Mouse (Mus musculus) midbrain, embryonic 11.5 days (tissue): ENCODE results near the gene Nfe2l2. TPM values are rescaled to one million over a fixed set of nuclear protein-coding genes. Genes with fewer than 3 reads are reported as not detected.
"Not testable (repeated sequence)": the region's sequence is repeated elsewhere in the genome, so short reads cannot be mapped to it uniquely, and the experiment has no call there.

Experiments
- ATAC-seq: fragments of 200-750 bp; cut with Nextera tagmentation; 2 replicates; pipeline ENCODE4 v1.8.0; 2017; ENCODE audit warnings: moderate TSS enrichment, moderate library complexity; ENCODE audit not compliant: low FRiP score
- DNase-seq: peaks from one replicate; pipeline ENCODE4 v3.0.0; 2015; ENCODE audit warnings: low spot score; ENCODE audit errors: missing footprints
- H3K27ac ChIP-seq: fragments of 300-500 bp; sonication (generic); 2 replicates; pipeline ENCODE4 v1.5.1; 2014; ENCODE audit warnings: low read depth, low read length
- H3K27me3 ChIP-seq: fragments of 300-500 bp; sonication (generic); 2 replicates; pipeline ENCODE4 v1.6.1; 2014; ENCODE audit warnings: mild to moderate bottlenecking, low read length, moderate library complexity, mixed read lengths; ENCODE audit not compliant: control insufficient read depth, insufficient read depth
- H3K36me3 ChIP-seq: fragments of 300-500 bp; sonication (generic); 2 replicates; pipeline ENCODE4 v1.6.1; 2014; ENCODE audit warnings: mild to moderate bottlenecking, low read length, moderate library complexity, mixed read lengths; ENCODE audit not compliant: control insufficient read depth, insufficient read depth
- H3K4me1 ChIP-seq: fragments of 300-500 bp; sonication (generic); 2 replicates; pipeline ENCODE4 v1.6.1; 2014; ENCODE audit warnings: low read length; ENCODE audit not compliant: control insufficient read depth, insufficient read depth
- H3K4me2 ChIP-seq: fragments of 300-500 bp; sonication (generic); 2 replicates; pipeline ENCODE4 v1.6.1; 2014; ENCODE audit warnings: mild to moderate bottlenecking, moderate library complexity
- H3K4me3 ChIP-seq: fragments of 300-500 bp; sonication (generic); 2 replicates; pipeline ENCODE4 v1.5.1; 2014; ENCODE audit warnings: low read depth, low read length
- H3K9ac ChIP-seq: fragments of 300-500 bp; sonication (generic); 2 replicates; pipeline ENCODE4 v1.6.1; 2014; ENCODE audit warnings: low read length
- H3K9me3 ChIP-seq: fragments of 300-500 bp; sonication (generic); 2 replicates; pipeline ENCODE4 v1.6.1; 2016; ENCODE audit warnings: low read length; ENCODE audit not compliant: control insufficient read depth
- WGBS: fragments of 180-500 bp; shearing (Covaris S2); extraction: QIAGEN DNeasy Blood & Tissue Kit; methylation state at CpG from one replicate; pipeline ENCODE4 v1.1.7; 2014; 5-methylcytosine and 5-hydroxymethylcytosine counted together
- polyA plus RNA-seq: library from polyadenylated mRNA; unstranded; fragments of >200 nt; fragmentation: Nextera tagmentation; extraction: Ambion mirVana; gene quantifications from 2 replicates; pipeline ENCODE4 v1.2.1, GENCODE M21; 2014

The Nfe2l2 gene
- polyA plus RNA-seq, 1 experiment from 2014 or later: 27.0 TPM

DNA sequence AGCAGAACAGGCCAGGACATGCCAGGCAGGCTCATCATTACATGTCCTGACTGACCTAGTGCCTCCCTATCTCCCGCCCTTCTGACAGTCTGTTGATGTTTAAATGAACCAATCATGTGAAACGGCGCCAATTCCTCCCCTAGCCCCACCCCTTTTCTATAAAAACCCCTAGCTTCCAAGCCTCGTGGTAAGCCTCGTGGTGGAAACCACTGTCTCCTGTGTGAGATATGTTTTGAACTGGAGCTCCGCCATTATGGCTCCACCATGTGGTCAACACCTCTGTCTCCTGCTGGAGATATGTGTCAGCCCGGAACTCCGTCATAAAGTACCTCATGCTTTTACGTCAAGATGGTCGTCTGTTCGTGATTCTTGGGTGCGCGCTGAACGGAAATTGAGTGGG, 70.0 kb downstream of the Nfe2l2 start:
- not testable (repeated sequence) for ATAC-seq, H3K36me3 ChIP-seq, H3K4me1 ChIP-seq, H3K27me3 ChIP-seq, H3K4me3 ChIP-seq, H3K4me2 ChIP-seq, H3K9me3 ChIP-seq, H3K27ac ChIP-seq, DNase-seq, H3K9ac ChIP-seq
- 94% methylated on average over 14 of the region's 14 CpGs for WGBS

DNA sequence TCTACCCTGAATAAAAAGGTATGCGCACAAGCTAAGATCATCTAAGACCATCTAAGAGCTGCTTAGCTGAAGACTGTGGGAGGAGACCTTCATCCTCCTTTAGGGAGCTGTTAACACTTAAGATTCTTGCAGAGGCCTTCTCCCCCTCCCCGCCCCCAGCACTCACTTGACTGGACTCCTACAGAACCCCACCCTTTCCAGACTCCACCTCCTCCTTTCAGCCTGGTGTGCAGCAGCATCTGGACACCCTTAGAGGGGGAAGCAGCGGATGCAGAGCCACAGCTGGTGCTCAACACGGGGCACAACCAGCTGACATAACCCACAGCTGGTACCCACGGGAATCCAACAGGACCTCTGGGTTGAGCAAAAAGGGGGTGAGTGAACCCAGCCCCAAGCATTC, 70.7 kb downstream of the Nfe2l2 start:
- Histone ChIP-seq H3K4me2 (no peak overlapping the region), H3K9ac (no peak overlapping the region), H3K9me3 (no peaks in the 10 kb centered on the region), H3K4me1 (no peaks in the 10 kb centered on the region), H3K27ac (no peak overlapping the region), H3K4me3 (no peak overlapping the region), H3K27me3 (no peaks in the 10 kb centered on the region), H3K36me3 (no peaks in the 10 kb centered on the region)
- no peak for ATAC-seq
- 80% methylated on average over 5 of the region's 5 CpGs for WGBS
- no peak for DNase-seq

GRCm38 (mm10) chr2:75633381-75633780, 71.1 kb downstream of the Nfe2l2 start:
- Histone ChIP-seq H3K9ac (no peak overlapping the region), H3K9me3 (no peaks in the 10 kb centered on the region), H3K4me1 (no peaks in the 10 kb centered on the region), H3K4me2 (no peak overlapping the region), H3K4me3 (no peak overlapping the region), H3K27me3 (no peaks in the 10 kb centered on the region), H3K27ac (no peak overlapping the region), H3K36me3 (no peaks in the 10 kb centered on the region)
- no peak for DNase-seq
- ATAC-seq: no peak
- WGBS: 78% methylated on average over 6 of the region's 6 CpGs

- H3K4me2 ChIP-seq: no peak overlapping the region
- H3K4me1 ChIP-seq: no peaks in the 10 kb centered on the region
- no peak overlapping the region for H3K4me3 ChIP-seq
- ATAC-seq: no peak
- WGBS: 92% methylated on average over 12 of the region's 12 CpGs
- H3K27ac ChIP-seq: no peak overlapping the region
- H3K9ac ChIP-seq: no peak overlapping the region
- DNase-seq: no peak
- H3K9me3 ChIP-seq: no peaks in the 10 kb centered on the region
- no peaks in the 10 kb centered on the region for H3K27me3 ChIP-seq
- no peaks in the 10 kb centered on the region for H3K36me3 ChIP-seq
Observed at GRCm38 (mm10) chr2:75632721-75633181, 71.7 kb downstream of the Nfe2l2 start.

GRCm38 (mm10) chr2:75632043-75632442, 72.4 kb downstream of the Nfe2l2 start:
- DNase-seq (no peak), ATAC-seq (no peak)
- 89% methylated on average over 6 of the region's 6 CpGs for WGBS
- no peaks in the 10 kb centered on the region for H3K4me1 ChIP-seq
- no peaks in the 10 kb centered on the region for H3K9me3 ChIP-seq
- H3K27ac ChIP-seq: no peak overlapping the region
- H3K9ac ChIP-seq: no peak overlapping the region
- no peaks in the 10 kb centered on the region for H3K36me3 ChIP-seq
- H3K4me2 ChIP-seq: no peak overlapping the region
- no peak overlapping the region for H3K4me3 ChIP-seq
- no peaks in the 10 kb centered on the region for H3K27me3 ChIP-seq

GRCm38 (mm10) chr2:75631421-75631820, 73.0 kb downstream of the Nfe2l2 start:
- H3K27ac ChIP-seq: no peak overlapping the region
- H3K9me3 ChIP-seq: no peaks in the 10 kb centered on the region
- no peaks in the 10 kb centered on the region for H3K4me1 ChIP-seq
- DNase-seq (no peak), ATAC-seq (no peak)
- H3K27me3 ChIP-seq: no peaks in the 10 kb centered on the region
- no peak overlapping the region for H3K4me3 ChIP-seq
- WGBS: 93% methylated on average over 6 of the region's 6 CpGs
- no peaks in the 10 kb centered on the region for H3K36me3 ChIP-seq
- H3K9ac ChIP-seq: no peak overlapping the region
- H3K4me2 ChIP-seq: no peak overlapping the region

DNA sequence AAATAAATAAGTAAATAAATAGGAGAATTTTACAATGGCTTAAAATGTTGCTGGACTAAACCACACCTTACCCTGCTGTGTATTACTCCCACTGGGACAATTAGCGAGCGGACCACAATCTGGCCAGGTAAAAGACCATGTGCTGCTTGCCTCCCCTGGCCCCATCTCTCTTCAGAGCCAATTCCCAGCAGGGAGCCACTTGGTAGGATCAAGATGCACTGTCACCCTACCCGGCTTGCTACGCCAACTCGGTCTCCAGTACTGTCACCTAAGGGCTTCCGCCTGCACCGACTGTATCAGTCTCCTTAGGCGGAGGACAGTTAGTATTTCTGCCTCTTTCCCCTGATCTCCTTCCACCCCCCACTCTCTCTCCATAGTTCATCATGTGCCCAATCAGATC, 76.0 kb downstream of the Nfe2l2 start:
- Histone ChIP-seq H3K4me1 (no peaks in the 10 kb centered on the region), H3K27ac (no peak overlapping the region), H3K9me3 (no peaks in the 10 kb centered on the region), H3K27me3 (no peaks in the 10 kb centered on the region), H3K4me3 (no peak overlapping the region), H3K36me3 (no peaks in the 10 kb centered on the region), H3K9ac (no peak overlapping the region), H3K4me2 (no peak overlapping the region)
- no peak for ATAC-seq
- 92% methylated on average over 8 of the region's 8 CpGs for WGBS
- no peak for DNase-seq

GRCm38 (mm10) chr2:75626597-75627440, 77.6 kb downstream of the Nfe2l2 start:
- Histone ChIP-seq H3K9me3 (no peaks in the 10 kb centered on the region), H3K4me1 (no peaks in the 10 kb centered on the region), H3K27me3 (no peaks in the 10 kb centered on the region), H3K4me2 (no peak overlapping the region), H3K9ac (no peak overlapping the region), H3K4me3 (no peak overlapping the region), H3K27ac (no peak overlapping the region), H3K36me3 (no peaks in the 10 kb centered on the region)
- WGBS: 87% methylated on average over 6 of the region's 6 CpGs
- DNase-seq (no peak), ATAC-seq (no peak)
